Mouse (Mus musculus) kidney, postnatal 25 days (tissue): Measurements from ENCODE around the gene Scmh1.

Source experiments
- DNase-seq, 2 experiments: peaks; one replicate each; pipeline ENCODE4 v3.0.0; 2021; ENCODE audit warnings: mixed read lengths in 2 of 2

Gene Scmh1

DNA sequence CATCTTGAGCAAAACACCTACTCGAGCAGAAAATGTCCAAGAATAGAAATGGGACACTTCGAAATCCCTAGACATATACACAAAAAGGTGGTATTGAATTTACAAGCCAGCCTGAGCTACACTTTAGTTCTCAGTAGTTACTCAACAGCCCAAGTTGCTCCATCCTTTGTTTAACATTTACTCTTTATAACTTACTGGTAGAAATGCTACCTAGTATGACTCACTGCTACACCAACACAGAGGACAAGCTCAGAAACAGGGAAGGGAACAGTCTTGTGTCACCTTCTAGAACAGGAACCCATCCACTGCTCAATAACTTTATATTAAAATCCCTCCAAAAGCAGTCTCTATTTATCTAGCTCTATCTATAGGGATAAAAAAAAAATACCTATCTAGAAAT is 160.6 kb downstream of the Scmh1 start:
- no peak for DNase-seq

DNA sequence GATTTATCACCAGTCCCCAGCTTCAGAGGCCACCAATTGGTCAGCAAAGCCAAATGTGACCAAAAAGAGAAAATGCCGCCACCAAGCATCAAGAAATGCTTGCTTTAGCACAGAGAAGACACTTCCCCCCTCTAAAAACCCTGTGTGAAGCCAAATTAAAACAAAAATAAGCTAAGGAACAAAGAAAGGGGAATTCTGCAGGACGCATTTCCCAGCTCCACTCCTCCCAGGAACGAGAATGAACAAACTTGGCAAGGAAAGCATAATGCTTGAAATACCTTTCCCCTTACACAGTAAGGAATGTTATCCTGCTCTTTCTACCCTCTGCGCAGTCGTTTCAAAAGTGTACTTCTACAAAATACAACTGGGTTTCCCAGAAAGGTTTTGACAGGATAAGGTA is 162.9 kb downstream of the Scmh1 start:
- DNase-seq: no peak

DNA sequence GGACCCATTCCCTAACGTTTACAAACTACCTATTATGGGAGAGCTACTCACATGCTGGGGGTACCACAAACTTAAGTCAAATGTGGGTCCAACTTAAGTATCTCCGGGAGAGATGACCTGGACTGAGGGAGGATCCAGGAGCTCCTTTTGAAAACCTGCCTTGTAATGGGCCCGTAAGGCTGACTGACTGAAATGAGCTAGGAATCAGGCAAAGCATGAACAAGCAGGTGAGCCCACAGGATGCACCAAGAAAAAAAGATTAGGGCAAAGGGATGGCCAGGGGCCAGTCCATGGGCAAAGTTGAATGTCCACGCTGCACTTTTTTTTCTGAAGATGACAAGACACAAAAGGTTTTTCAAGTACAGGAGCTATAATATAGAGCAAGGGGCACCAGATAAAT is 163.9 kb downstream of the Scmh1 start:
- peak; percentile 30 to 68 for DNase-seq

DNA sequence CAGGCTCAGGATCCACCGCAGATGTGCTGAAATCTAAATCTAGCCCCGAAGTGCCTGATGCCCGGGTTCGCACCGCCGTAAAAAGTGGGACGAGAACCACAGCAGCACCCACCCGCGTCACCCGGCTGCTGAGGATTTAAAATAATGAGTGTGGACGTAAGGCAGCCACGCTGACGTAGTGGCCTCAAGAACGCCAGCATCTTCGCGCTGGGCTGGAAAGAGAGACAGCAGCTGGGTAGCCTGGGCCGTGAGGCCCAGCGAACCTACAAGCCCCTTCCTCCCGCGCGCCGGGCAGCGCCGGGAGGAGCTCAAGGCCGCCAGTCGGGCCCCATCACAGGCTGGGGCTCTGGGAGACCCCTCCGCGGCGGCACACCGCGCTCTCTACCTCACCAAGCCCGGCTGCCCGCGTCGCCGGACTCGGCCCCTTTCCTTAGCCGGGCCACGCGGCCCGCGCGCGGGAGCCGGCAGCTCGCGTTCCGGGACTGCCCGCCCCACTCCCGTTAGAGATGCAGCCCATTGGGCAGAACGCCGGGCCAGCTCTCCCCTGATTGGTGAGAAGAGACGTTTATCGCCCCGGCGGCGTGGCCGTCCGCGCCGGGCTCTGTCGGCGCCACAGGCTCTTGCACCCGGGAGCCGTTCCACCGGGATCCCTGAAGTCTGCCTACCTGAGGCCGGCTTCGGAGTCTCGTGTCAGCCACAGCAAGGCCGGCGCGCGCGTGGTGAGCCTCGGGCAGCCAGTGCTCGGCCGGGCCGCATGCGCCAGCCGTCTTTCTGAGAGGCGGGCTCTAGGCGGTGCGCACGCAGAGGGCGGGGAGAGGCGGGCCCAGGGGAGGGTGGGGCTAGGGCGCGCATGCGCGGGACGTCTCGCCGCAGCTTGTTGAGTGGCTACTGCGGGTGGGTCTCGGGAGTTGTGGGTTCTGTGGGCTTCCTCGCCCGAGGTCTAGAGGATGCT is 164.7 kb downstream of the Scmh1 start, which contains the start of gene Ctps:
Gene Ctps, minus strand, starts transcription at position 791 of the 952 bp plus-strand sequence.
- DNase-seq: peak; percentile 94 to 96

DNA sequence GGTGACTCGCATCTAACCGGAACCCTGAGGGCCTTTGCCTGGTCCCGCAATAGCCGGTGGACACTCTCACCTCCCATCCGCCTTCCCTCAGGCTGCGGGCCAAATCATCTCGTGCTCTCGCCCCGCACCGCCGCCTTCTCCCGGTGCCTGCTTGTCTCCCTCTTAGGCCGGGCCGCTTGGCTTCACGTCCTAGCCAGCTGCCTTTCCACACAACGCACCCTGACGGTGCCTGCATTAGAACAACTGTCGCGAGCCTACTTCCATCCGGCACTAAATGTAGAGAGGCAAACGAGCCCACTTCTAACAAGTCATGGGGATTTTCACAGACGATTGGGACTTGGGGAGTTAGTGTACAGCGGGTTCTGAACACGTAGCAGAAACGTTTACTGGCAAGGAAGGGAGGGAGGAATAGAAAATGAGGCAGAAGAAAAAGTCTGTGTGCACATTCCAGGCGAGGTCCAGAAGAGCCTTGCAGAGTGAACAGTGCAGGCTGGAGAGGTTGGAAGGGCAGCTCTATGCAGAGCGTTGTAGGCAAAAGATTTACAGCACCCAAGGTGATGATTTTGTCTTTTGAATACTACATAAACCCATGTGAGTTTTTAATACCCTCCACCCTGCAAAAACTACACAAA is 165.5 kb downstream of the Scmh1 start:
- DNase-seq: peak; percentile 12 to 41

DNA sequence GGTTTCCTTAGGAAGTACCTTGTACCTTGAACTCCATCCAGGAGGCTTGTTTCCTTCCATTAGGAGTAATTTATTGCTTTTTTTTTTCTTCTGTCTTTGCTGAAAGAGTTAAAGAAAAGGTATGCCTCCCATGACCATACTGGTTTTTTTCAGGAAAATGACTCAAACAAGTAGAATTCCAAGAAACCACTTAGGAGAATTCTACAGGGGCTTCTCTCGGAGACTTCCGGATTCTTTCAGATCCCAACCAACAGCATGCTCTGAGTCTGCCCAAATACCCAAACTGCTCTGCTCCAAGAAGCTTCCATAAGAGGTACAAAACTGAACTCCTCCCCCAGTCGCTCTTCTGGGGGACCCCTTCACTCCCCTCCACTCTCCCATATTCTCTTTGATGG is 166.0 kb downstream of the Scmh1 start:
- DNase-seq: no peak

DNA sequence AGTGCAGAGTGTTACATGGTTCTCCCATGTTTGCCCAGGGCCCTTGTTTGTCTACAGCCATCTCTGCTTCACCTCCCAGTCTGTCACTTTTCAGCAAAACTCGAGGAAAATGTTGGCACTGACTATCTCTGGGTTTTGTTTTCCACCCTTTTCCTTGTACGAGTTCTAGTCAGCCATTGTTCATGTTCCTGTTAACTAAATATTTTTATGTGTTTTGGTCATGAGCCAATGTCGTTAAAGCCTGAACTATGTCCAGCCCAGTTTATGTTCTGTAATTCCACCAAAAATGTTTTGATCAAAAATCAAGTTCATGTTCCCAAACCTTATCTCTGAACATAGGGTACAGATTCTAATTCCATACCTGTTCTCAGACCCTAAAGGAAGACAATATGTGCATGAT is 166.6 kb downstream of the Scmh1 start:
- no peak for DNase-seq
